Mouse (Mus musculus) small intestine, adult 2 months (tissue): ENCODE measurements at regions not wholly inside any gene's neighbourhood (a gene's known extent, or its start where the extent isn't known, plus 50 kb on each side); places are given as distances from the start of the nearest gene placed in this dataset.

ENCODE experiments used
- H3K27ac ChIP-seq: fragments of 200-500 bp; 2 replicates; pipeline ENCODE4 v1.5.1; 2012; ENCODE audit warnings: low read depth, low read length, control low read depth, inconsistent platforms; ENCODE audit not compliant: insufficient read depth
- H3K27me3 ChIP-seq: fragments of 200-500 bp; 2 replicates; pipeline ENCODE4 v1.6.1; 2012; ENCODE audit warnings: mild to moderate bottlenecking, moderate library complexity, low read length, inconsistent platforms; ENCODE audit not compliant: control insufficient read depth, insufficient read depth
- H3K36me3 ChIP-seq: fragments of 200-500 bp; 2 replicates; pipeline ENCODE4 v1.6.1; 2012; ENCODE audit warnings: mild to moderate bottlenecking, low read length, control low read depth, inconsistent platforms; ENCODE audit not compliant: control insufficient read depth, insufficient read depth
- H3K4me1 ChIP-seq: fragments of 200-500 bp; 2 replicates; pipeline ENCODE4 v1.6.1; 2012; ENCODE audit warnings: low read length, inconsistent platforms, mixed read lengths; ENCODE audit not compliant: control insufficient read depth, insufficient read depth, insufficient read length
- H3K4me3 ChIP-seq: fragments of 200-500 bp; 2 replicates; pipeline ENCODE4 v1.5.1; 2012; ENCODE audit warnings: low read depth, mild to moderate bottlenecking, control low read depth, inconsistent platforms, low read length, moderate library complexity
- CTCF ChIP-seq: fragments of 200-500 bp; IDR thresholded peaks from 2 replicates; pipeline ENCODE4 v1.5.1; 2012; ENCODE audit warnings: low read depth, mild to moderate bottlenecking, control low read depth, inconsistent platforms, low read length, moderate library complexity, mixed read lengths; ENCODE audit not compliant: insufficient replicate concordance, insufficient read length; ENCODE audit errors: extremely low read depth
- POLR2A ChIP-seq: fragments of 200-500 bp; IDR thresholded peaks from 2 replicates; pipeline ENCODE4 v1.6.1; 2012; ENCODE audit warnings: low read depth, mild to moderate bottlenecking, control low read depth, inconsistent platforms, low read length, moderate library complexity
- WGBS: fragments of 180-500 bp; shearing (Covaris S2); methylation state at CpG from one replicate; pipeline ENCODE4 v1.1.7; 2018; 5-methylcytosine and 5-hydroxymethylcytosine counted together

- H3K36me3 ChIP-seq: no peaks in the 10 kb centered on the region
- H3K4me1 ChIP-seq: 0 out of 2 replicates have a peak, but pooled peaks cover 2% of the 10 kb centered on the region
- no peak overlapping the region; the same call in 1 of the 2 replicates for H3K27ac ChIP-seq
- TF ChIP-seq POLR2A: no peak
- TF ChIP-seq CTCF: no peak
- WGBS: 76% methylated on average over 6 of the region's 6 CpGs
- H3K4me3 ChIP-seq: no peak overlapping the region
- H3K27me3 ChIP-seq: no peaks in the 10 kb centered on the region
These were observed 71.1 kb upstream of the Dph5 start for GRCm38 (mm10) chr3:115816328-115817160.

DNA sequence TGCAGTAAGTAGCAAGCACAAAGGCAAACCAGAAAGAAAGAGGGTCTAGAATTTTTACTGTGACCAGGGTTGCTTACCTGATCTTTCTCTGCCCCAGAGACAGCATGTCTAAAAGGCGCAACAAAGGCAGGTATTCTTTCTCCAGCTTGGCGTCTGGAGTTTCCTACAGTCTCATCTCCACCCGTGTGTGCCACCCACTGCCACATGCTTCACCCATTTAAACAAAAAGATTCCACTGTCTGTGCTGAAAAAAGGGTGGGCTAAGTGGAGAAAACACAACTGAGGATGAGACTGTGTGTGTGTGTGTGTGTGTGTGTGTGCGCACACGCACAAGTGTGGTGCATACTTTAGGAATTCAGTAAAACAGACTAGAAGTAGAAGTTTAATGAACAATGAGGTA, 69.9 kb upstream of the Dph5 start:
- H3K27ac ChIP-seq: no peak overlapping the region
- TF ChIP-seq CTCF (no peak), POLR2A (no peak)
- 91% methylated on average over 5 of the region's 5 CpGs for WGBS
- H3K36me3 ChIP-seq: no peaks in the 10 kb centered on the region
- 0 out of 2 replicates have a peak, but pooled peaks cover 2% of the 10 kb centered on the region for H3K4me1 ChIP-seq
- H3K4me3 ChIP-seq: no peak overlapping the region
- H3K27me3 ChIP-seq: no peaks in the 10 kb centered on the region

- 61% methylated on average over 7 of the region's 7 CpGs for WGBS
- Histone ChIP-seq H3K4me1 (0 out of 2 replicates have a peak, but pooled peaks cover 2% of the 10 kb centered on the region), H3K27me3 (no peaks in the 10 kb centered on the region), H3K27ac (no peak overlapping the region), H3K36me3 (no peaks in the 10 kb centered on the region), H3K4me3 (no peak overlapping the region)
- TF ChIP-seq CTCF (no peak), POLR2A (no peak)
These were observed 68.9 kb upstream of the Dph5 start for GRCm38 (mm10) chr3:115818734-115819133.

DNA sequence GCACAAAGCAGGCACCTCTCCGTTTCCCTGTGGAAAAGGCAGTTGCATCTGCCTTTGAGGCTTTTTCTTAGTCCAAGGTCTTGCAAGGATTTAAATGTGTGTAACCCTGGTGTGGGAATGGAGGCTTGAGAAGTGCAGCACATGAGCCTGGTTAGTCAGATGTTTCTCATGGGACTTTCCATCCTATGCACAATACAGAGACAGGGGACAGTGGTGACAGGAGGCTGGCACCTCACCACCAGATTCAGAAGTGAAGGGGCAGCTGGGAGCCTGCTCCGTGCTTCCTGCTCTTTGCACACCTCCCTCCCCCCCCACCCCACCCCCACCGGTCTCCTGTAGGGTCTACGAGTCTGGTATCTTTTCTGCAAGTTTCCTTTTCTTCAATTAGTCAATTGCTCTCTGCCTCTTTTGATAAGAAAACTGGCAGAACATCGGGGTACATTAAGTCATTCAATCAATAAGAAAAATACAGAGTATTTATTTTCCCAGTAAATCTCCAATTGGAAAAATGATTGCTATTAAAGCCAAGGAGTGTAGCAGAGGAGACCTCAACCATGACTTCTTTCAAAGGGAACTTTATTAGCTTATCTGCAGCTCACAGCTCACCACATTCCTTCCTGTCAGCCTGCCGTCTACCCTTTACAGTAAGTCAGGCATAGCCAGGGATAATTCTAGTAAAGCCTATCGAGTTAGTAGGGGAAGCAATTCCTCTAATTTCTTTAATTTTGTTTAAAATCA, 68.1 kb upstream of the Dph5 start:
- 27% methylated on average over 7 of the region's 7 CpGs for WGBS
- H3K27ac ChIP-seq: no peak overlapping the region
- no peak overlapping the region for H3K4me3 ChIP-seq
- H3K36me3 ChIP-seq: no peaks in the 10 kb centered on the region
- no peak for TF ChIP-seq POLR2A
- TF ChIP-seq CTCF: no peak
- no peaks in the 10 kb centered on the region for H3K27me3 ChIP-seq
- 0 out of 2 replicates have a peak, but pooled peaks cover 2% of the 10 kb centered on the region for H3K4me1 ChIP-seq

DNA sequence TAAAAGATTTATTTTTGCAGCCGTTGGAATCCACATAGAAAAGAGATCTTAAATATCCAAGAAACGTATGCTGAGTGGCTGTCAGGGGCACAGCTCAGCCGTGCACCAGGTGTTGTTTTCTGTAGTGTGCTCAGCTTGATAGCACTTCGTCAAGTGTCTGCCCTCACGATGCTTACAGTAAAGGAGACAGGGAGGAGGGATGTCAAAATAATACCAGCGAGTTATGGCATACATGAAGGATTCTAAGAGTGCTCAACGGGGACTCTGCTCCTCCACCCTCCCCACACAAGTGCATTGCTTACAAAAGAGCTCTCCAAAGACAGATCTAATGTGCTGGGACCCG, 67.5 kb upstream of the Dph5 start:
- Histone ChIP-seq H3K36me3 (no peaks in the 10 kb centered on the region), H3K27ac (no peak overlapping the region), H3K4me1 (0 out of 2 replicates have a peak, but pooled peaks cover 2% of the 10 kb centered on the region), H3K4me3 (no peak overlapping the region), H3K27me3 (no peaks in the 10 kb centered on the region)
- TF ChIP-seq POLR2A: no peak
- TF ChIP-seq CTCF: no peak
- 49% methylated on average over 8 of the region's 8 CpGs for WGBS

GRCm38 (mm10) chr3:115821627-115822026, 66.0 kb upstream of the Dph5 start:
- Histone ChIP-seq H3K27ac (no peak overlapping the region), H3K27me3 (no peaks in the 10 kb centered on the region), H3K36me3 (no peaks in the 10 kb centered on the region), H3K4me1 (0 out of 2 replicates have a peak, but pooled peaks cover 2% of the 10 kb centered on the region), H3K4me3 (no peak overlapping the region)
- TF ChIP-seq POLR2A: no peak
- no peak for TF ChIP-seq CTCF
- WGBS: 76% methylated on average over 2 of the region's 2 CpGs

GRCm38 (mm10) chr3:115822491-115822890, 65.1 kb upstream of the Dph5 start:
- WGBS: 62% methylated on average over 6 of the region's 6 CpGs
- Histone ChIP-seq H3K4me3 (no peak overlapping the region), H3K27me3 (no peaks in the 10 kb centered on the region), H3K4me1 (0 out of 2 replicates have a peak, but pooled peaks cover 2% of the 10 kb centered on the region), H3K27ac (no peak overlapping the region), H3K36me3 (no peaks in the 10 kb centered on the region)
- TF ChIP-seq CTCF: no peak
- no peak for TF ChIP-seq POLR2A
